Mouse (Mus musculus) left cerebral cortex, postnatal 10 days (tissue): ENCODE data around the gene Olfm2. TPM values are rescaled to one million over a fixed set of nuclear protein-coding genes. Genes with fewer than 3 reads are reported as not detected.

Source experiments
- DNase-seq, 2 experiments: peaks; one replicate each; pipeline ENCODE4 v3.0.0; 2021 to 2022; ENCODE audit warnings: low spot score in 2 of 2, mixed read lengths in 1 of 2; ENCODE audit errors: extremely low spot score in 1 of 2
- intact Hi-C: fragments of 180-260 bp; cut with DNase I; formaldehyde crosslinking; loops from one replicate; pipeline ENCODE4 v1.15.1; 2025
- total RNA-seq, 2 experiments: library from RNA; stranded (reverse); gene quantifications; 2 replicates each; pipeline ENCODE4 v1.2.3; 2021

Olfm2 gene
- total RNA-seq, 2 experiments from 2014 or later: 221 to 232 TPM

- peak in 1 of 2 experiments; percentile 36 for DNase-seq
- intact Hi-C loops: no loop called here
Observed at GRCm38 (mm10) chr9:20668065-20668464, 78.1 kb downstream of the Olfm2 start.

GRCm38 (mm10) chr9:20666510-20667034 lies 79.6 kb downstream of the Olfm2 start:
- intact Hi-C loops: no loop called here
- peak in 1 of 2 experiments; percentile 26 for DNase-seq

- peak in 1 of 2 experiments; percentile 51 for DNase-seq
- intact Hi-C loops: no loop called here
Observed at GRCm38 (mm10) chr9:20665925-20666324, 80.2 kb downstream of the Olfm2 start.

- peak in 1 of 2 experiments; percentile 27 for DNase-seq
- intact Hi-C loops: loop anchor here (5.0 kb wide), 2 partner anchors 77 to 167 kb away; no protein-coding TSS in a partner anchor
Observed at GRCm38 (mm10) chr9:20664982-20665637, 81.0 kb downstream of the Olfm2 start.

GRCm38 (mm10) chr9:20664366-20664765 lies 81.8 kb downstream of the Olfm2 start:
- intact Hi-C loops: loop anchor here (5.0 kb wide), 2 partner anchors 78 to 168 kb away; no protein-coding TSS in a partner anchor
- peak in 1 of 2 experiments; percentile 38 for DNase-seq

- DNase-seq: peak; percentile 60 to 66
- intact Hi-C loops: loop anchor here (5.0 kb wide), 2 partner anchors 78 to 168 kb away; no protein-coding TSS in a partner anchor
Observed at GRCm38 (mm10) chr9:20663956-20664355, 82.2 kb downstream of the Olfm2 start.

- intact Hi-C loops: loop anchor here (1.0 to 5.0 kb wide), 3 partner anchors 64 to 169 kb away; no protein-coding TSS in a partner anchor
- peak in 1 of 2 experiments; percentile 19 for DNase-seq
Observed at GRCm38 (mm10) chr9:20662874-20663273, 83.3 kb downstream of the Olfm2 start.

- DNase-seq: peak; percentile 63 to 83
- intact Hi-C loops: loop anchor here (1.0 to 5.0 kb wide), 3 partner anchors 65 to 170 kb away; no protein-coding TSS in a partner anchor
Observed at GRCm38 (mm10) chr9:20662325-20662724, 83.8 kb downstream of the Olfm2 start.

- DNase-seq: peak in 1 of 2 experiments; percentile 40
- intact Hi-C loops: no loop called here
Observed at GRCm38 (mm10) chr9:20657546-20657945, 88.6 kb downstream of the Olfm2 start.

GRCm38 (mm10) chr9:20653859-20654258 lies 92.3 kb downstream of the Olfm2 start:
- DNase-seq: no peak
- intact Hi-C loops: no loop called here

- intact Hi-C loops: no loop called here
- no peak for DNase-seq
Observed at GRCm38 (mm10) chr9:20652260-20652658, 93.9 kb downstream of the Olfm2 start.

- intact Hi-C loops: no loop called here
- DNase-seq: peak; percentile 99 to 100
Observed at GRCm38 (mm10) chr9:20651602-20652259, 94.4 kb downstream of the Olfm2 start, which contains the start of gene Pin1. Gene Pin1 (plus strand): TSS chr9:20652095.

GRCm38 (mm10) chr9:20645121-20645520 lies 101.0 kb downstream of the Olfm2 start:
- peak in 1 of 2 experiments; percentile 39 for DNase-seq

GRCm38 (mm10) chr9:20644360-20645081 lies 101.6 kb downstream of the Olfm2 start, which contains the start of gene Fbxl12:
Gene Fbxl12 (minus strand): TSS chr9:20644767.
- intact Hi-C loops: loop anchor here (10.0 kb wide), 1 partner anchor 180 kb away; the partner anchor contains the start of gene Zfp26

More at GRCm38 (mm10) chr9:20645121-20645520, 101.0 kb downstream of the Olfm2 start:
- intact Hi-C loops: loop anchor here (10.0 kb wide), 1 partner anchor 180 kb away; the partner anchor contains the start of gene Zfp26

GRCm38 (mm10) chr9:20643781-20644180 lies 102.4 kb downstream of the Olfm2 start:
- intact Hi-C loops: loop anchor here (10.0 kb wide), 1 partner anchor 179 kb away; the partner anchor contains the start of gene Zfp26

More at GRCm38 (mm10) chr9:20644360-20645081, 101.6 kb downstream of the Olfm2 start, which contains the start of gene Fbxl12:
- DNase-seq: peak; percentile 71 to 79

GRCm38 (mm10) chr9:20642896-20643466 lies 103.2 kb downstream of the Olfm2 start:
- DNase-seq: peak; percentile 69 to 93
- intact Hi-C loops: loop anchor here (10.0 kb wide), 1 partner anchor 178 kb away; the partner anchor contains the start of gene Zfp26

More at GRCm38 (mm10) chr9:20643781-20644180, 102.4 kb downstream of the Olfm2 start:
- peak in 1 of 2 experiments; percentile 26 for DNase-seq

GRCm38 (mm10) chr9:20642101-20642895 lies 103.9 kb downstream of the Olfm2 start, which contains the start of gene Ubl5:
Gene Ubl5 (plus strand): TSS chr9:20642878.
- DNase-seq: peak; percentile 77 to 94
- intact Hi-C loops: loop anchor here (10.0 kb wide), 1 partner anchor 177 kb away; the partner anchor contains the start of gene Zfp26
